ENCODE assay signal across 8 mouse cellular contexts in the genomic region with DNA sequence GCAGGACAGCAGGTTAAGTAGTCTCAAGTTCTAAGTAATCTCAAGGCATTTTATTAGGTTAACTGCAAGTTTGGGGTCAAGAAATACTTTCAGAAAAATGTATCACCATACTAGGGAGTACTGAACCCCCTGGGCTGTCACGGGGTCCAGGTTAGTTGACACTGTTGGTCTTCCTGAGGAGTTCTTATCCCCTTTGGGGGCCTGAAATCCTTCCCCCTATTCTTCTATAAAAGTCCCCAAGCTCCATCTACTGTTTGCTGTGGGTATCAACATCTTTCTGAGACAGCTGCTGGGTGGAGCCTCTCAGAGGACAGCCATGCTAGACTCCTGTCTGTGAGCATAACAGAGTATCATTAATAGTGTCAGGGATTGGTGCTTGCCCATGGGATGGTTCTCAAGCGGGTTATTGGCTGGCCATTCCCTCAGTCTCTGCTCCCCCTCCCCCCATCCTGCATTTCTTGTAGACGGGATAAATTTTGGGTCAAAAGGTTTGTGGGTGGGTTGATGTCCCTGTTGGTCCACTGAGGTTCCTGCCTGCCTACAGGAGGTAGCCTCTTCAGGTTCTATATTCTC.
DNase-seq lines count a peak whose midpoint lies in the region; ATAC-seq and TF ChIP-seq lines count a peak whose summit lies in the region.

No protein-coding gene starts in this region.

- H3K27me3 ChIP-seq in embryonic facial prominence, embryonic 11.5 days (ENCODE audit: control insufficient read depth, insufficient read depth, low read length): no peaks in the 10 kb centered on the region
- H3K27me3 ChIP-seq in embryonic facial prominence, embryonic 10.5 days (replicated peaks; ENCODE audit: low read depth, poor library complexity, severe bottlenecking): no peaks in the 10 kb centered on the region
- no peaks in the 10 kb centered on the region for H3K27me3 ChIP-seq in midbrain, embryonic 14.5 days (ENCODE audit: control insufficient read depth, insufficient read depth, low read length)
- H3K27me3 ChIP-seq in midbrain, embryonic 15.5 days (replicated peaks): no peaks in the 10 kb centered on the region
- H3K27me3 ChIP-seq in heart, embryonic 14.5 days (ENCODE audit: control insufficient read depth, insufficient read depth, low read length): no peaks in the 10 kb centered on the region

- peak; percentile 50 for DNase-seq in embryonic facial prominence, embryonic 11.5 days (ENCODE audit: low spot score)
- DNase-seq in embryonic facial prominence, embryonic 10.5 days (ENCODE audit: low spot score): no peak
- peak; percentile 46 for DNase-seq in midbrain, embryonic 14.5 days
- DNase-seq in lung, adult 2 months: no peak
- no peak for DNase-seq in ovary, postnatal 14 days (ENCODE audit: low spot score)
- DNase-seq in testis, postnatal 10 days (ENCODE audit: low spot score): no peak

- no peak overlapping the region for H3K9ac ChIP-seq in embryonic facial prominence, embryonic 11.5 days (replicated peaks; ENCODE audit: low read length)
- H3K9ac ChIP-seq in midbrain, embryonic 14.5 days (replicated peaks; ENCODE audit: low read length): no peak overlapping the region
- no peak overlapping the region for H3K9ac ChIP-seq in midbrain, embryonic 15.5 days
- no peak overlapping the region for H3K9ac ChIP-seq in heart, embryonic 14.5 days (ENCODE audit: low read length)

- H3K4me2 ChIP-seq in embryonic facial prominence, embryonic 11.5 days (ENCODE audit: low read depth, low read length): no peak overlapping the region
- H3K4me2 ChIP-seq in midbrain, embryonic 14.5 days (ENCODE audit: low read length): no peak overlapping the region
- no peak overlapping the region for H3K4me2 ChIP-seq in midbrain, embryonic 15.5 days
- H3K4me2 ChIP-seq in heart, embryonic 14.5 days (ENCODE audit: low read length): no peak overlapping the region

- TF ChIP-seq POLR2A in lung, adult 2 months (IDR thresholded peaks at IDR 0.05; ENCODE audit: borderline replicate concordance, extremely low read depth, low read depth, low read length): no peak

- H3K4me1 ChIP-seq in embryonic facial prominence, embryonic 11.5 days (ENCODE audit: control insufficient read depth, insufficient read depth, low read length): no peaks in the 10 kb centered on the region
- no peaks in the 10 kb centered on the region for H3K4me1 ChIP-seq in embryonic facial prominence, embryonic 10.5 days
- H3K4me1 ChIP-seq in midbrain, embryonic 14.5 days (ENCODE audit: control insufficient read depth, insufficient read depth, low read length): no peaks in the 10 kb centered on the region
- H3K4me1 ChIP-seq in midbrain, embryonic 15.5 days: 0 out of 2 replicates have a peak, but pooled peaks cover 2% of the 10 kb centered on the region
- H3K4me1 ChIP-seq in heart, embryonic 14.5 days (ENCODE audit: control insufficient read depth in 2 of 2, insufficient read depth in 2 of 2, low read length in 2 of 2): peaks cover 4 to 20% of the 10 kb centered on the region in 2 experiments
- H3K4me1 ChIP-seq in lung, adult 2 months (ENCODE audit: control insufficient read depth, insufficient read depth, low read length): peaks cover 2% of the 10 kb centered on the region

- TF ChIP-seq CTCF in lung, adult 2 months (IDR thresholded peaks at IDR 0.05; ENCODE audit: insufficient read depth, low read length): peak; percentile 1; the same call in 1 of the 2 replicates

- no peaks in the 10 kb centered on the region for H3K36me3 ChIP-seq in embryonic facial prominence, embryonic 11.5 days (replicated peaks; ENCODE audit: control insufficient read depth, insufficient read depth, low read depth, low read length)
- no peaks in the 10 kb centered on the region for H3K36me3 ChIP-seq in embryonic facial prominence, embryonic 10.5 days (replicated peaks)
- H3K36me3 ChIP-seq in midbrain, embryonic 14.5 days (ENCODE audit: control insufficient read depth, insufficient read depth, low read length): no peaks in the 10 kb centered on the region
- H3K36me3 ChIP-seq in midbrain, embryonic 15.5 days (replicated peaks): no peaks in the 10 kb centered on the region
- no peaks in the 10 kb centered on the region for H3K36me3 ChIP-seq in heart, embryonic 14.5 days (ENCODE audit: control insufficient read depth, insufficient read depth, low read length)

- no peaks in the 10 kb centered on the region for H3K9me3 ChIP-seq in embryonic facial prominence, embryonic 11.5 days (replicated peaks; ENCODE audit: control insufficient read depth, low read length)
- no peaks in the 10 kb centered on the region for H3K9me3 ChIP-seq in embryonic facial prominence, embryonic 10.5 days
- no peaks in the 10 kb centered on the region for H3K9me3 ChIP-seq in midbrain, embryonic 14.5 days (ENCODE audit: control insufficient read depth, low read length)
- no peaks in the 10 kb centered on the region for H3K9me3 ChIP-seq in midbrain, embryonic 15.5 days
- no peaks in the 10 kb centered on the region for H3K9me3 ChIP-seq in heart, embryonic 14.5 days (ENCODE audit: control insufficient read depth, low read length)

- H3K27ac ChIP-seq in embryonic facial prominence, embryonic 11.5 days (replicated peaks; ENCODE audit: low read depth, low read length): no peak overlapping the region
- no peak overlapping the region for H3K27ac ChIP-seq in embryonic facial prominence, embryonic 10.5 days (replicated peaks)
- no peak overlapping the region for H3K27ac ChIP-seq in midbrain, embryonic 14.5 days (replicated peaks; ENCODE audit: low read depth, low read length)
- H3K27ac ChIP-seq in midbrain, embryonic 15.5 days: no peak overlapping the region
- H3K27ac ChIP-seq in heart, embryonic 14.5 days (replicated peaks in 1 of 2; ENCODE audit: control insufficient read depth in 1 of 2, insufficient read depth in 1 of 2, low read depth in 2 of 2, low read length in 2 of 2): no peak overlapping the region

- WGBS in embryonic facial prominence, embryonic 11.5 days: 47% methylated on average over 3 of the region's 3 CpGs
- 60% methylated on average over 3 of the region's 3 CpGs for WGBS in embryonic facial prominence, embryonic 10.5 days
- WGBS in midbrain, embryonic 14.5 days: 53% methylated on average over 3 of the region's 3 CpGs
- WGBS in midbrain, embryonic 15.5 days: 57% methylated on average over 3 of the region's 3 CpGs
- 56% methylated on average over 3 of the region's 3 CpGs for WGBS in heart, embryonic 14.5 days
- 36% methylated on average over 3 of the region's 3 CpGs for WGBS in lung, adult 2 months

- no peak for ATAC-seq in embryonic facial prominence, embryonic 11.5 days (replicated peaks; ENCODE audit: insufficient number of reproducible peaks, low FRiP score, low TSS enrichment, low read depth)
- ATAC-seq in midbrain, embryonic 14.5 days (ENCODE audit: low FRiP score, low TSS enrichment): no peak
- no peak for ATAC-seq in midbrain, embryonic 15.5 days (replicated peaks)
- peak; percentile 33; the same call in 1 of the 2 replicates for ATAC-seq in heart, embryonic 14.5 days (ENCODE audit: insufficient number of reproducible peaks, insufficient read depth, low FRiP score, low read depth)

- no peak overlapping the region for H3K4me3 ChIP-seq in embryonic facial prominence, embryonic 11.5 days (ENCODE audit: low read depth, low read length)
- H3K4me3 ChIP-seq in embryonic facial prominence, embryonic 10.5 days: no peak overlapping the region
- H3K4me3 ChIP-seq in midbrain, embryonic 14.5 days (replicated peaks; ENCODE audit: low read depth, low read length): no peak overlapping the region
- H3K4me3 ChIP-seq in midbrain, embryonic 15.5 days: no peak overlapping the region
- H3K4me3 ChIP-seq in heart, embryonic 14.5 days (ENCODE audit: control insufficient read depth in 1 of 2, insufficient read depth in 1 of 2, low read depth in 1 of 2, low read length in 2 of 2): no peak overlapping the region
- H3K4me3 ChIP-seq in lung, adult 2 months (replicated peaks; ENCODE audit: extremely low read depth, low read depth, low read length): no peak overlapping the region

Comparison
In these comparisons a context has a peak if more than half of its experiments do, and no peak if none do; other contexts are left out.
1. DNase-seq: peak in embryonic facial prominence, embryonic 11.5 days (single experiment) and midbrain, embryonic 14.5 days (single experiment); none in embryonic facial prominence, embryonic 10.5 days (single experiment), lung, adult 2 months (single experiment), ovary, postnatal 14 days (single experiment) and testis, postnatal 10 days (single experiment).